9 mouse cellular contexts compared by ENCODE assay signal in the genomic region with DNA sequence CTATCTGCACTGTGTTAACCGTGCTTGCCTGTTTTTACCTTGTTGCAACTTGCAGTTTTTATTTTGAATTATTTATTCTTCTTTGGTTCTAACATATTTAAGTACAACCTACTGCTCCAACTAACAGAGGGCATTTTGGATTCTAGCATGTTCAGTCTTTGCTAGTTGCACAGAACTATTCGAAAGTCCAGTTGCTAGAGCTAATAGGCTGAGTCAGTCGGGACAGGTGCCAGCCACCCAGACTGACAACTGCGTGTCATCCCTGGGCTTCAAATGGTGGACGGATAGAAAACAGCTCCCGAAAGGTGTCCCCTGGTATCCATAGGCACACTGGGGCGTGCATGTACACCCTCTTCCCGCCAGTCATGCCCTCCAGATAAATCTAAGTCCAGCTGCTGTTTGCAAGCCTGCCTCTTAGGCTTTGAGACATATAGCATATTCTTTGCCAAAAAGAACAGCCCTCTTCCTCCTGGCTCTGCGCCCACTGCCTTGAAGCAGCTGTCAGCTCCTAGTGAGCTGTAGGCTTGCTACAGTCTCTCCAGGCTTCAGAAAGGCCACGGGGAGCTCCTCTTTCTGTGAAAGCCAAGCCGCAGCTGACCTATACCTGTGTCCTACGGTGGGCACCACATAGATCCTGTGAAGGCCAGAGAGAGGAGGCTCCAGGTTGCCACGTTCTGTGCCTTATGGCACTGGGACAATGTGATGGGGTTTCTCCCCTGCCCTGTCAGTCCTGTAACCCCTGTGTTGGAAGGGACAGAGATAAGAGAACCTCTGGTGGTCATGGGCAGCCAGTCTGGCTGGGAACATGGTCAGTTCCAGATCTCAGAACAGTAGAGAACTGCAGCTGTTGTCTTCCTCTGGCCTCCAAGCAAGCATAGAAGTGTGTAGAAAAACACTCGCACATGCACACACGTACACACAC.
A peak's percentile ranks its signal among the peaks of the same experiment; 100 is the strongest.
DNase-seq lines count a peak whose midpoint lies in the region; ATAC-seq and TF ChIP-seq lines count a peak whose summit lies in the region.
"Had no signal": no experiment of that assay in that cellular context is flagged by ENCODE, and none has a peak within 500 bp of the region (broad histone marks: within the 10 kb centered on the region; RNA-seq: fewer than 3 reads in every experiment).

No protein-coding gene starts in this region.

- WGBS in forebrain, embryonic 14.5 days, result 79% methylated on average over 15 of the region's 15 CpGs
- WGBS in forebrain, embryonic 10.5 days, result 92% methylated on average over 15 of the region's 15 CpGs
- 84% methylated on average over 15 of the region's 15 CpGs for WGBS in liver, embryonic 11.5 days

- ATAC-seq in forebrain, embryonic 14.5 days, result peak; percentile 89
- no peak for ATAC-seq in liver, embryonic 11.5 days (replicated peaks; ENCODE audit: low FRiP score)

- no peaks in the 10 kb centered on the region for H3K9me3 ChIP-seq in forebrain, embryonic 14.5 days (replicated peaks; ENCODE audit: control insufficient read depth, low read length)
- no peaks in the 10 kb centered on the region for H3K9me3 ChIP-seq in forebrain, embryonic 10.5 days
- no peaks in the 10 kb centered on the region for H3K9me3 ChIP-seq in liver, embryonic 11.5 days (ENCODE audit: control insufficient read depth, low read length)

- no peak overlapping the region for H3ac ChIP-seq in myocyte (ENCODE audit: control insufficient read depth, insufficient read length)

- H3K36me3 ChIP-seq in forebrain, embryonic 14.5 days (ENCODE audit: control insufficient read depth, insufficient read depth, low read length), result no peaks in the 10 kb centered on the region
- no peaks in the 10 kb centered on the region for H3K36me3 ChIP-seq in forebrain, embryonic 10.5 days (replicated peaks)
- H3K36me3 ChIP-seq in myocyte (ENCODE audit: control insufficient read depth, insufficient read depth), result no peaks in the 10 kb centered on the region
- H3K36me3 ChIP-seq in liver, embryonic 11.5 days (ENCODE audit: control insufficient read depth, insufficient read depth, low read length), result no peaks in the 10 kb centered on the region

- H3K79me2 ChIP-seq in myocyte (ENCODE audit: control insufficient read depth, insufficient read depth), result no peaks in the 10 kb centered on the region

- peaks cover 5% of the 10 kb centered on the region for H3K4me1 ChIP-seq in forebrain, embryonic 14.5 days (ENCODE audit: control insufficient read depth, insufficient read depth, low read length)
- no peaks in the 10 kb centered on the region for H3K4me1 ChIP-seq in forebrain, embryonic 10.5 days
- H3K4me1 ChIP-seq in liver, embryonic 11.5 days (replicated peaks; ENCODE audit: control insufficient read depth, insufficient read depth, low read length), result no peaks in the 10 kb centered on the region

- TF ChIP-seq POLR2A in myocyte (IDR thresholded peaks at IDR 0.05; ENCODE audit: insufficient read length, low read depth), result no peak

- H3K9ac ChIP-seq in forebrain, embryonic 14.5 days (ENCODE audit: low read length), result no peak overlapping the region
- no peak overlapping the region for H3K9ac ChIP-seq in liver, embryonic 11.5 days (ENCODE audit: low read depth, low read length)

- H3K4me2 ChIP-seq in forebrain, embryonic 14.5 days (ENCODE audit: low read length), result no peak overlapping the region
- peak overlapping the region; percentile 62 for H3K4me2 ChIP-seq in myocyte (ENCODE audit: low read depth)
- H3K4me2 ChIP-seq in liver, embryonic 11.5 days, result no peak overlapping the region

- H3K27ac ChIP-seq in forebrain, embryonic 14.5 days (ENCODE audit: low read depth, low read length), result no peak overlapping the region
- H3K27ac ChIP-seq in forebrain, embryonic 10.5 days, result no peak overlapping the region
- H3K27ac ChIP-seq in liver, embryonic 11.5 days (ENCODE audit: low read depth, low read length), result no peak overlapping the region

- H3K27me3 ChIP-seq in forebrain, embryonic 14.5 days (replicated peaks; ENCODE audit: control insufficient read depth, insufficient read depth, low read length), result no peaks in the 10 kb centered on the region
- no peaks in the 10 kb centered on the region for H3K27me3 ChIP-seq in forebrain, embryonic 10.5 days (ENCODE audit: poor library complexity, severe bottlenecking)
- peaks cover 1% of the 10 kb centered on the region for H3K27me3 ChIP-seq in myocyte (ENCODE audit: control insufficient read depth, insufficient read depth, insufficient read length)
- H3K27me3 ChIP-seq in liver, embryonic 11.5 days (replicated peaks; ENCODE audit: control insufficient read depth, insufficient read depth, low read length), result no peaks in the 10 kb centered on the region
- H3K27me3 ChIP-seq: CH12.LX had no signal

- no peak overlapping the region for H3K4me3 ChIP-seq in forebrain, embryonic 14.5 days (ENCODE audit: low read depth, low read length)
- no peak overlapping the region for H3K4me3 ChIP-seq in forebrain, embryonic 10.5 days
- H3K4me3 ChIP-seq in myocyte, result no peak overlapping the region
- H3K4me3 ChIP-seq in liver, embryonic 11.5 days (ENCODE audit: low read depth, low read length), result no peak overlapping the region

- DNase-seq in forebrain, embryonic 14.5 days (ENCODE audit: low spot score), result peak; percentile 89
- no peak for DNase-seq in forebrain, embryonic 10.5 days (ENCODE audit: extremely low spot score, low spot score)
- DNase-seq in testis, postnatal 10 days (ENCODE audit: low spot score), result peak; percentile 65
- DNase-seq in testis, postnatal 14 days (ENCODE audit: low spot score), result no peak
- DNase-seq in kidney, postnatal 4 days, result peak; percentile 86 to 87
- no peak for DNase-seq in yolk sac, embryonic 10.5 days (ENCODE audit: low spot score)
- no peak for DNase-seq in liver, embryonic 11.5 days (ENCODE audit: low spot score)

TF ChIP-seq in myocyte, 11 proteins besides CTCF, POLR2A, EP300 and RAD21:
- TF ChIP-seq MYOD1 (IDR thresholded peaks at IDR 0.05; ENCODE audit: control insufficient read depth in 1 of 3, insufficient read length in 2 of 3, low read depth in 2 of 3) (peak in 2 of 3 experiments; percentile 72 to 74), MYOG (IDR thresholded peaks at IDR 0.05; ENCODE audit: control insufficient read depth in 1 of 3, insufficient read depth in 1 of 3, insufficient read length in 2 of 3, low read depth in 2 of 3) (peak; percentile 26 to 58 (median 50)), USF1 (IDR thresholded peaks at IDR 0.05; ENCODE audit: low read depth) (no peak)

Comparison
In these comparisons a context has a peak if more than half of its experiments do, and no peak if none do; other contexts are left out.
1. DNase-seq: peak in forebrain, embryonic 14.5 days (single experiment), testis, postnatal 10 days (single experiment) and kidney, postnatal 4 days (2 of 2); none in forebrain, embryonic 10.5 days (single experiment), testis, postnatal 14 days (single experiment), yolk sac, embryonic 10.5 days (single experiment) and liver, embryonic 11.5 days (single experiment).